Mouse (Mus musculus) liver, embryonic 14.5 days (tissue): Measurements from ENCODE around the gene Spaca6. TPM values are rescaled to one million over a fixed set of nuclear protein-coding genes. Genes with fewer than 3 reads are reported as not detected.
"Not testable (repeated sequence)": the region's sequence is repeated elsewhere in the genome, so short reads cannot be mapped to it uniquely, and the experiment has no call there.

Experiments
- ATAC-seq: fragments of 200-750 bp; cut with Nextera tagmentation; 2 replicates; pipeline ENCODE4 v1.8.0; 2017; ENCODE audit warnings: moderate number of reproducible peaks, mild to moderate bottlenecking, moderate library complexity; ENCODE audit not compliant: insufficient read depth
- DNase-seq, 3 experiments: peaks; one replicate each; pipeline ENCODE4 v3.0.0-alpha.2; 2012 to 2013; ENCODE audit warnings: low read depth in 3 of 3, low spot score in 3 of 3
- H3K27ac ChIP-seq: fragments of 300-500 bp; sonication (generic); 2 replicates; pipeline ENCODE4 v1.5.1; 2014; ENCODE audit warnings: moderate library complexity, mild to moderate bottlenecking, control low read depth, inconsistent platforms
- H3K27me3 ChIP-seq: fragments of 300-500 bp; sonication (generic); 2 replicates; pipeline ENCODE4 v1.6.1; 2014; ENCODE audit warnings: mild to moderate bottlenecking, low read length, moderate library complexity; ENCODE audit not compliant: control insufficient read depth, insufficient read depth
- H3K36me3 ChIP-seq: fragments of 300-500 bp; sonication (generic); replicated peaks from 2 replicates; pipeline ENCODE4 v1.6.1; 2014; ENCODE audit warnings: low read depth; ENCODE audit not compliant: control insufficient read depth, insufficient read depth
- H3K4me1 ChIP-seq, 2 experiments: fragments of 200-500 bp in 1 of 2; fragments of 300-500 bp in 1 of 2; sonication (generic) in 1 of 2; replicated peaks; 2 replicates each; pipeline ENCODE4 v1.6.1; 2012 to 2014; ENCODE audit warnings: antibody characterized with exemption in 1 of 2, inconsistent platforms in 1 of 2, low read length in 1 of 2; ENCODE audit not compliant: control insufficient read depth in 2 of 2, insufficient read depth in 2 of 2
- H3K4me2 ChIP-seq: fragments of 300-500 bp; sonication (generic); 2 replicates; pipeline ENCODE4 v1.6.1; 2014; ENCODE audit warnings: low read depth, mild to moderate bottlenecking, control low read depth, moderate library complexity
- H3K4me3 ChIP-seq, 2 experiments: fragments of 200-500 bp in 1 of 2; fragments of 300-500 bp in 1 of 2; sonication (generic) in 1 of 2; 2 replicates each; pipeline ENCODE4 v1.5.1; 2012 to 2014; ENCODE audit warnings: low read depth in 2 of 2, low read length in 2 of 2, mild to moderate bottlenecking in 2 of 2, control low read depth in 1 of 2, inconsistent platforms in 1 of 2, moderate library complexity in 1 of 2; ENCODE audit not compliant: insufficient read depth in 1 of 2
- H3K9ac ChIP-seq: fragments of 300-500 bp; sonication (generic); replicated peaks from 2 replicates; pipeline ENCODE4 v1.6.1; 2014; ENCODE audit warnings: mild to moderate bottlenecking, control low read depth, moderate library complexity
- H3K9me3 ChIP-seq: fragments of 300-500 bp; sonication (generic); 2 replicates; pipeline ENCODE4 v1.6.1; 2016; ENCODE audit warnings: low read length, mixed read lengths; ENCODE audit not compliant: control insufficient read depth
- CTCF ChIP-seq: IDR thresholded peaks from 2 replicates; pipeline ENCODE4 v1.5.1; 2016; ENCODE audit warnings: antibody characterized with exemption, low read depth, control low read depth
- EP300 ChIP-seq: IDR thresholded peaks from 2 replicates; pipeline ENCODE4 v1.6.1; 2016; ENCODE audit warnings: antibody characterized with exemption, low read depth
- WGBS: fragments of 180-500 bp; shearing (Covaris S2); extraction: QIAGEN DNeasy Blood & Tissue Kit; methylation state at CpG from one replicate; pipeline ENCODE4 v1.1.7; 2014; ENCODE audit not compliant: insufficient replicate concordance; 5-methylcytosine and 5-hydroxymethylcytosine counted together
- polyA plus RNA-seq, 2 experiments: library from polyadenylated mRNA; depleted of rRNA in 1 of 2; stranded (reverse) in 1 of 2; unstranded in 1 of 2; fragments of >200 nt; fragmentation: Nextera tagmentation in 1 of 2; extraction: Ambion mirVana in 1 of 2; gene quantifications; 2 replicates each; pipeline versions ENCODE4 v1.2.1 to v1.2.3; 2012 to 2014

The Spaca6 gene
- polyA plus RNA-seq, 2 experiments, result 2.1 to 7.0 TPM

DNA sequence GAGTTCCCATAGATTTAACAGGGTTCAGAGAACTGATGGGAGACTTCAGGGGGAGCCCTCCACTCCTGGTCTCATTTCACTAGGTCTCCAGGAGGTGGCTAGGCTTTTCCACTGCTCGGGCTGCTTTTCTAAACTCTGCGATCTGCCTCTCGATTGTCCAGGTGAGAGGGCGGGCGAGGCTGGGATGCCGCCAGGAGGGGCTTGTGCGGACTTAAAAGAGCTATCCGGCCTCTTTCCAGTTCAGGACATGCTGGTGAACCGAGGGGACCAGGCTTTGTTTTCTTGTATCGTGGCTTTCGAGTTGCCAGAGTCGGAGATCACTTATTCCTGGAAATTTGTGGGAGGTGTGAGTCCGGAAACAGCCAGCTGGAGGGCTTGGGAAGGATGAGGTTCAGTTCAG lies 10.5 kb downstream of the Spaca6 start:
- H3K27ac ChIP-seq, result no peak overlapping the region
- peak overlapping the region; percentile 52 to 67 for H3K4me3 ChIP-seq
- ATAC-seq (no peak), DNase-seq (no peak)
- no peaks in the 10 kb centered on the region for H3K9me3 ChIP-seq
- WGBS, result 20% methylated on average over 13 of the region's 13 CpGs
- no peaks in the 10 kb centered on the region for H3K36me3 ChIP-seq
- no peaks in the 10 kb centered on the region for H3K27me3 ChIP-seq
- H3K4me1 ChIP-seq, result peaks cover 0 to 5% of the 10 kb centered on the region in 2 experiments; a peak in 1 of 4 replicates
- no peak for TF ChIP-seq CTCF
- TF ChIP-seq EP300, result no peak
- H3K4me2 ChIP-seq, result peak overlapping the region; percentile 67
- H3K9ac ChIP-seq, result no peak overlapping the region; the same call in 1 of the 2 replicates

DNA sequence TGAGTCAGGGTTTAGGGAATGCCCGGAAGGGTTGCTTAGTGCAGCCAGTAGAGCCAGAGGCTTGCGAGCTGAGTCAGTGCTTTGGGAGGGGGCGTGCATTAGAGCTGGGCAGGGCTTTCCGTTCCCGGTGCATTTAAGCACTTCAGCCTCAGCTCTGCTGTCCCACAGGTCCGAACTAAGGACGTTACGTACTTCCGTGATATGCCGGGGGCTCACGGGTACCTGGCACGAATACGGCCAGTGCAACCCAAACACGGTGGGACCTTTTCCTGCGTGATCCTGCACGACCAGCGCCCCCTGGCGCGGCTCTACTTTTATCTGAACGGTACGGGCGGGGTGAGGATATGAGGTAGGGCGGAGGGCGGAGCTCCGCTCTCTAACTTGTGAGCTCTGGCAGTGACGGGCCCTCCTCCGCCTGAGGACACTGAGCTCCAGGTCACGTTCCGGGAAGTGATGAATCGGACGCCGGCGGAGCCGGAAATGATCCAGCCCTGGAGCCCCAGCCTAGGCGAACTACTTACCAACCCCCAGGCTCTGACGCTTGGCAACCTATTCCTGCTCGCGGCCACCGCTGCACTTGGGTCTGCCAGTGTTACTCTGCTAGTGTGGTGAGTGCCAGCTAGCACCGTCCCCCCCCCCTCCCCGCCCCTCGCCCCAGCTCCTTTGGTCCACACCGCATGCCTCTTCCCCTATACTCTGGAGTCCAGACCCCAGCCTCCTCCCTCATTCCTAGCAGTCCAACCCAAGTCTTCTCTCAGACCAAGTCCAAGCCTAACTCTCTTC lies 11.2 kb downstream of the Spaca6 start:
- TF ChIP-seq EP300 (no peak), CTCF (peak; percentile 86)
- Histone ChIP-seq H3K4me3 (peak overlapping the region; percentile 52 to 68), H3K27ac (no peak overlapping the region), H3K4me2 (peak overlapping the region; percentile 67), H3K27me3 (no peaks in the 10 kb centered on the region), H3K9ac (peak overlapping the region; percentile 56), H3K4me1 (peaks cover 0 to 5% of the 10 kb centered on the region in 2 experiments; a peak in 1 of 4 replicates), H3K9me3 (no peaks in the 10 kb centered on the region), H3K36me3 (no peaks in the 10 kb centered on the region)
- WGBS, result under 1% methylated on average over 43 of the region's 43 CpGs
- peak; percentile 98 for ATAC-seq
- DNase-seq, result peak; percentile 80 to 82 (median 80)

- Histone ChIP-seq H3K36me3 (no peaks in the 10 kb centered on the region), H3K4me3 (no peak overlapping the region), H3K4me2 (peak overlapping the region; percentile 67), H3K27me3 (no peaks in the 10 kb centered on the region), H3K9ac (no peak overlapping the region), H3K9me3 (no peaks in the 10 kb centered on the region), H3K27ac (no peak overlapping the region), H3K4me1 (peaks cover 0 to 5% of the 10 kb centered on the region in 2 experiments; a peak in 1 of 4 replicates)
- no peak for TF ChIP-seq EP300
- ATAC-seq (no peak), DNase-seq (no peak)
- WGBS, result 87% methylated on average over 2 of the region's 2 CpGs
These were observed 12.3 kb downstream of the Spaca6 start for GRCm38 (mm10) chr17:17839276-17839675.

GRCm38 (mm10) chr17:17840796-17841195 lies 13.8 kb downstream of the Spaca6 start:
- TF ChIP-seq EP300, result no peak
- TF ChIP-seq CTCF, result no peak
- ATAC-seq, result no peak

DNA sequence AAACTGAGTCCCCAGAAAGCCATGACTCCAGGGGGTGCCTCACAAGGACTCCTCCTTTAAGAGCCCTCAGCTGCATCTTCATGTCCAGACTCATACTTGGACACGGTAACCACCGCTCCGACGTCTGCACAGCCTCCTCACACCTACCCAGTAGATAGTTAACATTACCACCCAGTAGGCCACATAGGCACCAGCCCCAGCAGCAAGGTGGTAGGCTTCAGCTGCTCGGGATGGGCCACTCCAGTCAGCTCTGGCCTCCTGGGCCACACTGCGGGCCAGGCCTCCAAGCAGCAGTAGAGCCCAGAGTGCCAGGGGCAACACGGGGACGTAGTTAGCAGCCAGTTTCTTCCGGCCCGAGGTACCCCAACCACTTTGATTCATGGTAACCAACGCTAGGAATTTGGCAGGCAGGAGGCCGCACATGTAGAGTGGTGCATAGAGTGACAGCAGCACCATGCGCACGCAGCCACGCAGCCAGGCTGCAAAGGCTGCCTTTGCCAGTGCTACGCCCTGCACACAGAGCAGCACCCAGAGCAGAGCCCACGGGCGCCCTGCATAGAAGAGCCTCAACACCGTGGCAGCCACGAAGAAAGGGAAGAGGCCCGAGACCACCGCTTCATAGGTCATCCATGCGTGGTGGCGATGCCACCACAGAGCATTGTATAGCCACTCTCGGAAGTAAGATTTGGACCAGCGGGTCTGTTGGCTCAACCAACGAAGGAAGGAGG lies 16.7 kb downstream of the Spaca6 start:
- no peak overlapping the region for H3K4me2 ChIP-seq
- WGBS, result 69% methylated on average over 27 of the region's 27 CpGs
- no peak overlapping the region for H3K9ac ChIP-seq
- no peaks in the 10 kb centered on the region for H3K27me3 ChIP-seq
- H3K4me3 ChIP-seq, result no peak overlapping the region
- TF ChIP-seq CTCF (no peak), EP300 (no peak)
- ATAC-seq, result no peak
- peaks cover 0 to 1% of the 10 kb centered on the region in 2 experiments; a peak in 1 of 4 replicates for H3K4me1 ChIP-seq
- no peak for DNase-seq
- no peaks in the 10 kb centered on the region for H3K9me3 ChIP-seq
- H3K27ac ChIP-seq, result no peak overlapping the region
- H3K36me3 ChIP-seq, result no peaks in the 10 kb centered on the region

More at GRCm38 (mm10) chr17:17840796-17841195, 13.8 kb downstream of the Spaca6 start:
- Histone ChIP-seq H3K9ac (no peak overlapping the region), H3K4me1 (peaks cover 0 to 5% of the 10 kb centered on the region in 2 experiments; a peak in 1 of 4 replicates), H3K27me3 (no peaks in the 10 kb centered on the region), H3K36me3 (no peaks in the 10 kb centered on the region), H3K4me2 (no peak overlapping the region), H3K9me3 (no peaks in the 10 kb centered on the region), H3K4me3 (no peak overlapping the region), H3K27ac (no peak overlapping the region)
- WGBS, result 75% methylated on average over 7 of the region's 7 CpGs
- DNase-seq, result no peak

GRCm38 (mm10) chr17:17844606-17845005 lies 17.6 kb downstream of the Spaca6 start:
- H3K9me3 ChIP-seq, H3K4me2 ChIP-seq, H3K4me1 ChIP-seq, DNase-seq, ATAC-seq, H3K4me3 ChIP-seq, H3K36me3 ChIP-seq, H3K9ac ChIP-seq, H3K27me3 ChIP-seq, H3K27ac ChIP-seq: not testable (repeated sequence)
- 56% methylated on average over 3 of the region's 3 CpGs for WGBS
